Mouse (Mus musculus): ENCODE measurements around the gene Wnt7b.

Gene Wnt7b

GRCm38 (mm10) chr15:85582356-85582910 lies at the start of gene Wnt7b:
TSS of gene Wnt7b (minus strand) at chr15:85582473.
- DNase-seq (ENCODE audit: low read depth, low spot score) = peak; percentile 60

DNA sequence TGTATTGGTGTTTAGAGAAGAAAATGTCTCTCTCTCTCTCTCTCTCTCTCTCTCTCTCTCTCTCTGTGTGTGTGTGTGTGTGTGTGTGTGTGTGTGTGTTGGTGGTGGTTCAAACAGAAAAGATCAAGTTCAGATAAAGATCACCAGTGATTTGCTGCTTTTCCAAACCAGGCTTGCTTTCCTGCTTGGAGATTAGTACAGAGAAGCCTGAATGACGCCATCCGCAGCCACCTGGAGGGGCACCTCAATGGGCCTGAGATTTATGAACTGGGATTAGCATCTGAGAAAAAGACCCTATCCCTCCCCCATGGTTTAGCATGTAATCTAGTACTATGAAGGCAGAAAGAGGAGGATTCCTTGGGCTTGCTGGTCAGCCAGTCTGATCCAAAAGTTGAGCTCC lies 49.3 kb upstream of the Wnt7b start:
- no peak for DNase-seq (ENCODE audit: low read depth, low spot score)

- no peak for DNase-seq (ENCODE audit: low read depth, low spot score)
Observed at GRCm38 (mm10) chr15:85629924-85630545, 47.8 kb upstream of the Wnt7b start.

- peak; percentile 89 for DNase-seq (ENCODE audit: low read depth, low spot score)
Observed at GRCm38 (mm10) chr15:85625666-85626279, 43.5 kb upstream of the Wnt7b start.

DNA sequence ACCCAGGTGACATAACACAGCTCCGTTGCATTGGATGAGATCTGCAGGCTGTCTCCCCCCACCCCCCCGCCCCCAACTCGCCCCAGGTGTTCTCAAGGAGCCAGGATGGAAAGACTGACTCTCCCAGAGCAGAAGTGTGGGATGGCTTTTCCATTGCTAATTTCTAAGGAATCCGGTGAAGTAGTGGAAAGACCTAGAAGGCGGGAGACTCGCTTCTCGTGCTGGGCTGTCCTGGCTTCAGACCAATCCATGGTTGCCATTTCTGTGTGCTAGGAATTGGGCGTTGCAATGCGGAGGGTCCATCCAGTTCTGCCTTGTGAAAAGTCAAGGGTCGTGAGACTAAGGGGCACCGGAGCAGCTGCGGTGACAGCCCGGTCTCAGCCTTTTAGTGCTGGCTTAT lies 39.9 kb upstream of the Wnt7b start:
- DNase-seq (ENCODE audit: low read depth, low spot score) = no peak

DNA sequence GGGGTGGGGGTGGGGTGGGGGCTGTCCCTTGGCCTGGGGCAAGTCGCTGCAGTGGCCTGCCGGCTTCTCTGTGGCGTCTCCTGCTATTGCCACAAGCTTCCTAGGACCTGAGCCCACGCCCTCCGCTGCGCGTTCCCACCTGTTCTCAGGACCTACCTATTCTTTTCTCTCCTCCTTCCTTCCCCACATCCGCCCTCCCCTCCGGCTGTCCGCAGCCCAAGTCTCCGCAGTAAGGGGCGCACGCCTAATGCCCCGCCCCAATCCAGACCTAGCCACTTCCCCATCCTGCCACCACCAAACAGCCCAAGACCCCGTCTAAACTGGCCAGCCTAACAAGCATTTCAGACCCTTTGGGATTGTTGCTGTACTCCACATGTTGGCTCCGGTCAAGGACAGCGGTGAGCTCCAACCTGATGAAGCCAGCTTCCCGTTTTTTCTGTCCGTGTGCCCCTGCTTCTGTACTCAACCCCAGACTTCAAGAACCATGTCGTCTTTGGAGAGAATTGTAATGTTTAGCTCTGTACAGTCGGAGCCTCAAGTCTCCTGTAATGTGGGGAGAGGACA lies 33.3 kb upstream of the Wnt7b start:
- DNase-seq (ENCODE audit: low read depth, low spot score) = peak; percentile 39

DNA sequence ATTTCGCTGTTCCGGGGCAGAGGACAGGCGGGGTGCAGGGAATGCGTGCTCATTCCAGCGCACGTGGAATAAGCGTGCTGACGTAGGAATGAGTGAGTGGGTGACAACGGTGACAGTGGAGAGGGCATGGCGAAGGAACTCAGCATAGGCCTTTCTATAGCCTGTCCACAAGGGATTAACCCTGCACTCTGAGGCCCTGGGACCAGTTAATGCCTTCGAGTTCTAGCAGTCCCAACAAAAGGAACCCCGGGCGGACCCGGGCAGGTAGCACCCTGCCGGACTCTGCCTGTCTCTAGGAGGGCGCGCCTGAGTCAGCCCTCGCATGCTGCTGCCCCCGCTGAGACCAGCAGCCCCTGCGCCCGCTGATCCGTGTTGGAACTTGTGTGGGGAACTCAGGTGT lies 32.8 kb upstream of the Wnt7b start:
- no peak for DNase-seq (ENCODE audit: low read depth, low spot score)

- no peak for DNase-seq (ENCODE audit: low read depth, low spot score)
Observed at GRCm38 (mm10) chr15:85613358-85614266, 31.3 kb upstream of the Wnt7b start.

- DNase-seq (ENCODE audit: low read depth, low spot score) = peak; percentile 76
Observed at GRCm38 (mm10) chr15:85612660-85613357, 30.5 kb upstream of the Wnt7b start.

- DNase-seq (ENCODE audit: low read depth, low spot score) = no peak
Observed at GRCm38 (mm10) chr15:85611701-85612520, 29.6 kb upstream of the Wnt7b start.

GRCm38 (mm10) chr15:85610618-85611218 lies 28.4 kb upstream of the Wnt7b start:
- peak; percentile 88 for DNase-seq (ENCODE audit: low read depth, low spot score)

DNA sequence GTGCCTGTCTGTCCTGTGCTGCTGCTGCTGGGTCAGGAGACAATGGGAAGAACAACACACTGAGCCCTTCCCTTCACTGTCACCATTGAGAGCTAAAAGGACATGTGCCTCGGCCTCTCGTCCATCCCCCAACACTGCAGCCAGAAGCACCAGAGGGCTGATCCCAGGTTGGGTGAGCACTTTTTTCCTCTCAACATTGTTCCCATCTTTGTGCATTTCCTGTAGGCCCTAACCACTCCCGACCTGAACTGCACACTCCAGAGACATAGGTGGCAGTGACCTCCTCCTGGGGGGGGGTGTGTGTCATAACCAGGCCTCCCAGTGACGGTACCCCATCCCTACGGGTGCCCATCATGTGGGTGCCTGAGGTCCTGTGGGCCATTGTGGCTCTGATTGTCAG lies 27.8 kb upstream of the Wnt7b start:
- DNase-seq (ENCODE audit: low read depth, low spot score) = no peak

DNA sequence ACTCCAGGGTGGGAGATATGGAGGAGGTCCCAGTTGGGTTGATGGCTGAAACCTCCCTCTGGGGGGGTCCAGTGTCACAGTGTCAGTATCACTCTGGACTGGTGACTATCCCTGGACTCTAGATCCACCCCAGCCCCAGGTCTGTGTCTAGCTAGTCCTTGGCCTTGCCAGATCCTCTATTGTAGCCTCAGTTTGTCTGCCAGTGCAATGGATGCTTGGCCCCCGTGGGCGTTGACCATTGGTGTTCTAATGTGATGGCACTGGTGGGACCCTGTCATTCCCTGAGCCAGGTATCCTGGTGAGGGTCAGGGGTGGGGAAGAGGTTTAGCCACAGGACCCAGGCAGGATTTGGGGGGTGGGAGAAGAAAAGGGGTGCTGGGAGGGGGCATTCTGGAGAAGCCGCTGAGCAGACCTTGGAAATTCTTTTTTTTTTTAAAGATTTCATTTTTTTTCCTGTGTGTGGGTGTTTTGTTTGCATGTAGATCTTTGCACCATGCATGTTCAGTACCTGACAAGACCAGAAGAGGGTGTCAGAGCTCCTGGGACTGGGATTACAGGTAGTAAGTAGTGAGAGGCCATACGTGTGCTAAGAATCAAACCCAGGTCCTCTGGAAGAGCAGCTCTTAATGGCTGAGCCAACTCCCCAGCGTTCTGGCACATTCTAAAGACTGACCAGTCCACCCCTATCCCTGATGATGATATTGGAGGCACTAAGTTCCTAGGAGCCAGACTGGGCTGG lies 27.2 kb upstream of the Wnt7b start:
- peak; percentile 51 for DNase-seq (ENCODE audit: low read depth, low spot score)

DNA sequence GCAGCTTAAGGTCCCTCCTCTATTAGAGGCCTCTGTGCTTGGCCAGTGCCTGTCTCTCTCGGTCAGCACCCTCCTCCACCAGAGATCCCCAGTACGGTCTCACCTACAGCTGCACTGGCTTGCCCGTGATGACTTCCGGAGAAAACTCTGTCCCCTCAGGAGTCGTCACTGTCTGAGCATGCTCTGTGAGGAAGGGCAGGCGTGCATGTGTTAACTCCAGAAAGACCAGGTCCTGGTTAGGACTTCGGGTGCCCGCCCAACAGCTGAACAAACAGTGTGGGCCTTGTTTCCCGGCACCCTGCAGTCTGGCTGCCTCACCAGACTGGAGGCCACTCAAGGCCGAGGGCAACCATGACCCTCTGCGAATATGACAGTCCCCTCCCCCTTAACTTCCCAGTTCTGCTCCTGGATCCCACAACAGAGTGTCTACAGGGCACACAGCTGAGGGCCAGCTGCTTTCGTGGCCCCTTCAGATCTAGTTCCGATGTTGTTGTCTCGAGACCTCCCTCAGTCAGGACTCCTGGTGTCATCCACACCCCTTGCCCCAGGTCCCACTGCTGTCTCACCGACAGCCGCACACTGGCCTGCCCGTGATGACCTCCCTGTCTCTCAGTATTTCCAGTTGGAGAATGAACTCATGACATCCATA lies 23.8 kb upstream of the Wnt7b start:
- DNase-seq (ENCODE audit: low read depth, low spot score) = no peak

- DNase-seq (ENCODE audit: low read depth, low spot score) = no peak
Observed at GRCm38 (mm10) chr15:85604938-85605337, 22.7 kb upstream of the Wnt7b start.

DNA sequence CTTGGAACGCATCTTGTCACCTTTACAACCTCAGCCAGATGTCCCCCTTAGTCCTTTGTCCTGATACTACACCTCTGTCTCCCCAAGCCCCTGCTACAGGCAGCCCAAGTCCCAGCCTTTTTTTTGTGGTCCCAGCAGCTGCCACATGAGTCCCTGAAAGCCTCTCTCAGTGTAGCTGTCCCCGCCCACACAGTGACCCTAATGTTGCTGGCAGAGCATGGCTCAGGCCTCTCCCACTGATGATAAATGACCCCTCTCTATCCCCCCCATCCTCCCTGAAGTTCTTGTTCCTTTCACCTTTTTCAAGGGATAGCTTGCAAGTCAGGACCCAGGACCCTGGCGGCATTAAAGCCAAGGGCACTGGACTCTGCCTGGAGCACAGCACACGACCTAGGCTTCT lies 22.2 kb upstream of the Wnt7b start:
- no peak for DNase-seq (ENCODE audit: low read depth, low spot score)

DNA sequence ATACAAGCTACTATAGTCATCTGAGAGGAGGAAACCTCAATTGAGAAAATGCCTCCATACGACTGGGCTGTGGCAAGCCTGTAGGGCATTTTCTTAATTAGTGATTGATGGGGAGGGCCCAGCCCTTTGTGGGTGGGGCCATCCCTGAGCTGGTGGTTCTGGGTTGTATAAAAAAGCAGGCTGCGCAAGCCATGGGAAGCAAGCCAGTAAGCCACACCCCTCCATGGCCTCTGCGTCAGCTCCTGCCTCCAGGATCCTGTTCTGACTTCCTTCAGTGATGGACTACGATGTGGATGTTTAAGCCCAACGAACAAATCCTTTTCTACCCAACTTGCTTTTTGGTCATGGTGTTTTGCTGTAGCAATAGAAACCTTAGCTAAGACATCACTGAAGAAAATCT lies 21.1 kb upstream of the Wnt7b start:
- DNase-seq (ENCODE audit: low read depth, low spot score) = peak; percentile 69

- no peak for DNase-seq (ENCODE audit: low read depth, low spot score)
Observed at GRCm38 (mm10) chr15:85602733-85603132, 20.5 kb upstream of the Wnt7b start.

DNA sequence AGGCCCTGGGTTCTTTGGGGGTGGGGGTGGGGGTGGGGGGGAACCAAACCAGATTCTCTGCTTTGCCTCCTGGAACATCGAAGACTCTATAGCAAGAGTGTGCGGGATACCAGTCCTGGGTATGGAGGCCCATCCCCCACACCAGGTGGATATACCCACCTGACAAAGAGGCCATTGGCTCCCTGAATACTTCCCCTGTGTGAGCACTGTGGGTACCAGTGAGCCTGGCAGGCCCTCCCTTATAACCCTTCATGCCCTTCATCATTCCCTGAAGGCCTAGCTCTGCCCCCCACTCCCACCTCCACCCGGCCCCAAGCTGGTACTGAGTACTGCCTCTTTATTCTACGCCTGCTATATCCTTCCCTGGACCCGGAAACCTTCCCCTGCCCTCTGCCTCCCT lies 19.7 kb upstream of the Wnt7b start:
- DNase-seq (ENCODE audit: low read depth, low spot score) = no peak
